Mouse (Mus musculus): ENCODE measurements at regions not wholly inside any gene's neighbourhood (a gene's known extent, or its start where the extent isn't known, plus 50 kb on each side); places are given as distances from the start of the nearest gene placed in this dataset.
A peak's percentile ranks its signal among the peaks of the same experiment; 100 is the strongest.

DNA sequence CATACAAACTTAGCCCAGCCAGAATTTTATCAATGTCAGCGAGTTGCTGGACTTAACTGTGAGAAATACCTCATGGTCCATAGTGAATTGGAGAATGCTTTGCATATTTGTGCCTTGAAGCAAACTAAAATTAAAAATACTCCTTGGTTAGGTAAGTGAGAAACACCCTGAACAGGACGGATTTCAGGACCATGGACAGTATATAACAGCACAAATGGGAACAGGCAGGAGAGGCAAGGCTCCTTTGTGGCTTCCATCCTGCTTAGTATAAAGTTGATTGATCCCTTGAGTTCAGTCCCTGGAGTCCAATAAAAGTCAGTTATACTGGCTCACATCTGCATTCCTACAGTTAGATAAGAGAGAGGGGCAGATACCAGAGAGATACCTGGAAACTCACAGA is 53.9 kb upstream of the Bpifa3 start:
- WGBS, result 18% methylated on average over 2 of the region's 2 CpGs

More for the DNA sequence above, 53.9 kb upstream of the Bpifa3 start:
- Histone ChIP-seq H3K4me2 (ENCODE audit: low read length) (no peak overlapping the region), H3K4me1 (replicated peaks; ENCODE audit: insufficient read depth, low read length) (no peaks in the 10 kb centered on the region), H3K9ac (ENCODE audit: low read depth, low read length) (no peak overlapping the region), H3K27me3 (ENCODE audit: insufficient read depth, low read length) (no peaks in the 10 kb centered on the region), H3K27ac (no peak overlapping the region), H3K36me3 (ENCODE audit: insufficient read depth, low read length) (no peaks in the 10 kb centered on the region), H3K9me3 (replicated peaks; ENCODE audit: low read length) (no peaks in the 10 kb centered on the region), H3K4me3 (replicated peaks; ENCODE audit: low read depth, low read length) (no peak overlapping the region)
- no peak for TF ChIP-seq CTCF (IDR thresholded peaks at IDR 0.05; ENCODE audit: low read depth)
- DNase-seq (ENCODE audit: low spot score), result peak; percentile 69
- ATAC-seq (replicated peaks; ENCODE audit: low FRiP score, low read depth), result no peak
